Mouse (Mus musculus): ENCODE measurements around the gene Dab1. TPM values are rescaled to one million over a fixed set of nuclear protein-coding genes. Genes with fewer than 3 reads are reported as not detected.

Dab1 gene
- total and polyA plus RNA-seq, 2 experiments = 0.02 to 0.09 TPM

DNA sequence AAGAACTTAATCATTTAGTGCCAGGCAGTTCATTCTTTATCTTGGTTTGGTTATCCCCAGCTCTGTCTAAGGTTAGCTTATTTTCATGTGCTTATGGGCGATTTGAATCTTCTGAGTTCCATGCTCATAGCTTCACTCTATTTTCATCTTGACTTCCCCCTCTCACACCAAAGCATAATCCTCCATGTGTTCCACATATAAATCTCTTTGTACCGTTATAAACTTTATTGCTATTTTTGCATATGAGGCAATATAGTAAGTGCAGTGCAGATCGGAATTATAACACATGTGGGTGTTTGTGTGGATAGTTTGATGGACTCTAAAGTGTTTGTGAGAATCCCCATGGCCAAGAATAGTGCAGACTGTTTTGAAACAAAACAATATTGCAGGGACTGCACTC is 919.3 kb downstream of the Dab1 start:
- no peaks in the 10 kb centered on the region for H3K36me3 ChIP-seq (ENCODE audit: control insufficient read depth, insufficient read depth, low read length)
- H3K9ac ChIP-seq (ENCODE audit: low read depth, low read length) = no peak overlapping the region
- TF ChIP-seq CTCF (IDR thresholded peaks at IDR 0.05; ENCODE audit: low read depth, low read length) (no peak), POLR2A (IDR thresholded peaks at IDR 0.05; ENCODE audit: extremely low read depth, insufficient read depth, low read length) (no peak)
- H3K27me3 ChIP-seq (ENCODE audit: control insufficient read depth, insufficient read depth, low read length) = no peaks in the 10 kb centered on the region
- no peaks in the 10 kb centered on the region for H3K79me2 ChIP-seq (ENCODE audit: control insufficient read depth, insufficient read depth, low read length)
- 80% methylated on average over 3 of the region's 3 CpGs for WGBS
- DNase-seq (ENCODE audit: extremely low read depth, low read depth, low spot score) = no peak
- H3K4me3 ChIP-seq (ENCODE audit: insufficient read depth, low read depth, low read length) = no peak overlapping the region
- no peak overlapping the region for H3K27ac ChIP-seq (replicated peaks; ENCODE audit: insufficient read depth, low read depth, low read length)
- no peaks in the 10 kb centered on the region for H3K4me1 ChIP-seq (ENCODE audit: control insufficient read depth, insufficient read depth, low read length)

DNA sequence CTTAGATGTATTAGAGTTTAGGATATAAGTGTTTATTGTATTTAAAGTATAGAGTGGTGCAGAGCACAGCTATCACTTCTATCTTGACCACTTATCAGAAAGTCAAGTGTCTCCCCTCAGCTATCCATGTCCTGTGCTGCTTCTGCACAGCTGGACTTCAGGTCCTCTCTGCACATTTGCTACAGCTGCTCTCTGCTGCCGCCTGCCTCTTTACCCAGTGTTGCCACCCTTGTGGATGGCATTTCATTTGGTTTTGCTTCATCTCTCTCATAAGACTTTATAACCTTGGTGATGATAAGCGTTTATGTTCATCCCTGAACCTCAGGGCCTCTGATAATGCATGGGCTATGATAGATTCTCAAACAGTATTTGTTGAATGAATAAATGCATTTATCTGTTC is 919.9 kb downstream of the Dab1 start:
- H3K4me1 ChIP-seq (ENCODE audit: control insufficient read depth, insufficient read depth, low read length) = no peaks in the 10 kb centered on the region
- H3K27ac ChIP-seq (replicated peaks; ENCODE audit: insufficient read depth, low read depth, low read length) = no peak overlapping the region
- WGBS = 67% methylated on average over 2 of the region's 2 CpGs
- no peaks in the 10 kb centered on the region for H3K27me3 ChIP-seq (ENCODE audit: control insufficient read depth, insufficient read depth, low read length)
- DNase-seq (ENCODE audit: extremely low read depth, low read depth, low spot score) = peak; percentile 8
- H3K4me3 ChIP-seq (ENCODE audit: insufficient read depth, low read depth, low read length) = no peak overlapping the region
- TF ChIP-seq CTCF (IDR thresholded peaks at IDR 0.05; ENCODE audit: low read depth, low read length) (peak; percentile 58), POLR2A (IDR thresholded peaks at IDR 0.05; ENCODE audit: extremely low read depth, insufficient read depth, low read length) (no peak)
- no peak overlapping the region for H3K9ac ChIP-seq (ENCODE audit: low read depth, low read length)
- H3K79me2 ChIP-seq (ENCODE audit: control insufficient read depth, insufficient read depth, low read length) = no peaks in the 10 kb centered on the region
- no peaks in the 10 kb centered on the region for H3K36me3 ChIP-seq (ENCODE audit: control insufficient read depth, insufficient read depth, low read length)

DNA sequence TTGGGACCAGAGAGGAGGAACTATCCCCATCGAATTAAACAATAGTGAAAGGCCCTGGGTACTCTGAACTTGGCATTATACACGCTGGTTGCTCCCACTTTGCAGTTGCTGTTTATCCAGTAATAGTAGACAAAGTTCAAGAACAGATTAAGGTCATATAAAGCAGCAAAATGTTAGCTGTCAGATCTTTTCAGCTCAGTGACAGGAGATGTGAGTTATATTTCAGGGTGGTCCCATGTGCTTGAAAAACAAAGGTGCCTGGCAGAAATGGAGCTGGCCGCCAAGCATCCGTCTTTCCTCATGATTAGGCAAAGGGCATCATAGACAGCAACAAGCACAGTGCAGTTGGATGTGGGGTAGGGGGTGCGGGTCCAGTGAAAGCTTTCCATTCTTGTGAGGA is 927.9 kb downstream of the Dab1 start:
- Histone ChIP-seq H3K27ac (replicated peaks; ENCODE audit: insufficient read depth, low read depth, low read length) (no peak overlapping the region), H3K4me3 (ENCODE audit: insufficient read depth, low read depth, low read length) (no peak overlapping the region), H3K27me3 (ENCODE audit: control insufficient read depth, insufficient read depth, low read length) (no peaks in the 10 kb centered on the region), H3K36me3 (ENCODE audit: control insufficient read depth, insufficient read depth, low read length) (no peaks in the 10 kb centered on the region), H3K4me1 (ENCODE audit: control insufficient read depth, insufficient read depth, low read length) (no peaks in the 10 kb centered on the region), H3K9ac (ENCODE audit: low read depth, low read length) (no peak overlapping the region), H3K79me2 (ENCODE audit: control insufficient read depth, insufficient read depth, low read length) (no peaks in the 10 kb centered on the region)
- TF ChIP-seq POLR2A (IDR thresholded peaks at IDR 0.05; ENCODE audit: extremely low read depth, insufficient read depth, low read length) (no peak), CTCF (IDR thresholded peaks at IDR 0.05; ENCODE audit: low read depth, low read length) (no peak)
- DNase-seq (ENCODE audit: extremely low read depth, low read depth, low spot score) = no peak
- 89% methylated on average over 5 of the region's 5 CpGs for WGBS

- Histone ChIP-seq H3K4me3 (ENCODE audit: insufficient read depth, low read depth, low read length) (no peak overlapping the region), H3K36me3 (ENCODE audit: control insufficient read depth, insufficient read depth, low read length) (no peaks in the 10 kb centered on the region), H3K79me2 (ENCODE audit: control insufficient read depth, insufficient read depth, low read length) (no peaks in the 10 kb centered on the region), H3K4me1 (ENCODE audit: control insufficient read depth, insufficient read depth, low read length) (no peaks in the 10 kb centered on the region), H3K27me3 (ENCODE audit: control insufficient read depth, insufficient read depth, low read length) (no peaks in the 10 kb centered on the region), H3K9ac (ENCODE audit: low read depth, low read length) (no peak overlapping the region), H3K27ac (replicated peaks; ENCODE audit: insufficient read depth, low read depth, low read length) (no peak overlapping the region)
- no peak for DNase-seq (ENCODE audit: extremely low read depth, low read depth, low spot score)
- TF ChIP-seq CTCF (IDR thresholded peaks at IDR 0.05; ENCODE audit: low read depth, low read length) (no peak), POLR2A (IDR thresholded peaks at IDR 0.05; ENCODE audit: extremely low read depth, insufficient read depth, low read length) (no peak)
- WGBS = 100% methylated on average over 1 of the region's 1 CpGs
Observed at GRCm38 (mm10) chr4:104548287-104548686, 929.1 kb downstream of the Dab1 start.

- TF ChIP-seq POLR2A (IDR thresholded peaks at IDR 0.05; ENCODE audit: extremely low read depth, insufficient read depth, low read length) = no peak
- no peak for TF ChIP-seq CTCF (IDR thresholded peaks at IDR 0.05; ENCODE audit: low read depth, low read length)
- no peak for DNase-seq (ENCODE audit: extremely low read depth, low read depth, low spot score)
- 65% methylated on average over 4 of the region's 4 CpGs for WGBS
Observed at GRCm38 (mm10) chr4:104550581-104551205, 931.5 kb downstream of the Dab1 start.

DNA sequence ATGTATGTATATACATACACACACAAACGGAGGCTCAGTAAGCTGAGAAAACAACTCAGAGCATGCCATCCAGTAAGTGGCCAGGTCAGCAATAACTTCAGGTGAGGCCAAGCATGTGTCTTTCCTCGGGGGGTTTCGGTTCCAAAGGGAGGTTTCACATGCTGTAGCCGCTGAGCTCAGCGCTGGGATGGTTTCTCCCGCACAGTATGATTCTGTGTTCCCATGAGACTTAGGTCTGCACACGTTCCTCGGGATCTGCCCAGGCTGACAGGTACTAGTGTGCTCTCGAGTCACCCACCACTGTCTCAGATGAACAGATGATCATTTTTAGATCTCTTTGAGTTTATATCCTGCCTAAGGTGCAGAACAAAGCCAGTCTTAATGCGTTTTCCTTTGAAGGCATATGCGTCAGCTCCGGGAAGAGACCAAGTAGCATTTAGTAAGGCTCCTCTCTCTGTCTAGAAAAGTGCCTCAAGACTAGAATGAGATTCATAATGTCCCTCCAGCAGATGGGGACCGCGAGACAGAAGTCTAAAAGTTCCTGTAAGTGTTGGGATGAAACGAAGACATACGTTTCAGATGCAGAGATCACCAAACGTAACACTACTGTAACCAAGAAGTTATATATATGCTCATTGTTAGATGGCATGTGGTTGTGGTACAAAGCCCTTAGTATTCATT is 932.4 kb downstream of the Dab1 start:
- Histone ChIP-seq H3K36me3 (ENCODE audit: control insufficient read depth, insufficient read depth, low read length) (no peaks in the 10 kb centered on the region), H3K4me1 (ENCODE audit: control insufficient read depth, insufficient read depth, low read length) (no peaks in the 10 kb centered on the region), H3K27me3 (ENCODE audit: control insufficient read depth, insufficient read depth, low read length) (no peaks in the 10 kb centered on the region), H3K4me3 (ENCODE audit: insufficient read depth, low read depth, low read length) (no peak overlapping the region), H3K79me2 (ENCODE audit: control insufficient read depth, insufficient read depth, low read length) (no peaks in the 10 kb centered on the region), H3K27ac (replicated peaks; ENCODE audit: insufficient read depth, low read depth, low read length) (no peak overlapping the region), H3K9ac (ENCODE audit: low read depth, low read length) (no peak overlapping the region)
- DNase-seq (ENCODE audit: extremely low read depth, low read depth, low spot score) = no peak
- TF ChIP-seq POLR2A (IDR thresholded peaks at IDR 0.05; ENCODE audit: extremely low read depth, insufficient read depth, low read length) (no peak), CTCF (IDR thresholded peaks at IDR 0.05; ENCODE audit: low read depth, low read length) (no peak)
- WGBS = 91% methylated on average over 17 of the region's 17 CpGs

More at GRCm38 (mm10) chr4:104550581-104551205, 931.5 kb downstream of the Dab1 start:
- Histone ChIP-seq H3K27me3 (ENCODE audit: control insufficient read depth, insufficient read depth, low read length) (no peaks in the 10 kb centered on the region), H3K79me2 (ENCODE audit: control insufficient read depth, insufficient read depth, low read length) (no peaks in the 10 kb centered on the region), H3K36me3 (ENCODE audit: control insufficient read depth, insufficient read depth, low read length) (no peaks in the 10 kb centered on the region), H3K27ac (replicated peaks; ENCODE audit: insufficient read depth, low read depth, low read length) (no peak overlapping the region), H3K4me3 (ENCODE audit: insufficient read depth, low read depth, low read length) (no peak overlapping the region), H3K4me1 (ENCODE audit: control insufficient read depth, insufficient read depth, low read length) (no peaks in the 10 kb centered on the region), H3K9ac (ENCODE audit: low read depth, low read length) (no peak overlapping the region)
